Mouse (Mus musculus) A20 (cell line): ENCODE measurements at regions not wholly inside any gene's neighbourhood (a gene's known extent, or its start where the extent isn't known, plus 50 kb on each side); places are given as distances from the start of the nearest gene placed in this dataset.

Source experiments
- DNase-seq: peaks from one replicate; pipeline ENCODE4 v3.0.0-alpha.2; 2011; ENCODE audit warnings: low read depth, low spot score

DNA sequence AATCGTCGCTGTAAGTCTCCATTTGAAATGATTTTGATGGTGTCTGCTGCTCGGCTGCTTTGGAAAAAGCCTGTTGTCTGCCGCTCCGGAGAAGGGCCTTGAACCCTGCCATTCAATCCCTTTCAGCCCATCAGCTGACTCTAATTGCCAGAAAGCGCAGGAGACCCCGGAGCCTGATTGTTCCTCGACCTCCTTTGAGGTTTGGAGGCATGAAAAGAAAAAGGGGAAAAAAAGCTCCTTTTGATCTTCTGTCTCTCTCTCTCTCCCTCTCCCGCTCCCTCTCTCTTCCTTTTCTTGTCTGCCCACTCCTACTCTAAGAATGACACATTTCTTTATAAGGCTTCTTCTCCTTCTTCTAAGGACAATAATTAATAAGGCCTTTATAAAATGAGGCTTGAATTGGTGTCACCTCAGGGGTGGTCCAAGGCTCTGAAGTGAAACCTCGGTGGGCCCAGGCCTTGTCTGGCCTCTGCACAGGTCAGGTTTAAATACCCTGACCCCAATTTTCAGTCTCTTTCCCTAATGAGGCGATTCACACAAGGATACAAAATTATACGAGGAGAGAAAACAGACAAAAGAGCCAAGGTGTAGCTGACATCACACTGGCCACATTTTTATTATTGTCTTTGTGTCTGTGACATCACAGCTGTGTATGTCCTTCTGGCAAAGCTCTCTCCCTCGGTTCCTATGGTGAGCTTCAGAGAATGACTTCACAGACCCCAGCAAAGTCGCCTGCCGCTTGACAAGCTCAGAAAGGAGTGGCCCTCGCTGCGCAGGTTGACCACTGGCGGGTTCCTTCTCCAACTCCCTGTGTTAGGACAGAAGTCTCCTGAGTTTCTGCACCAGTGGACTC, 787.4 kb downstream of the Nr2f2 start:
- DNase-seq, result no peak

- no peak for DNase-seq
Observed at GRCm38 (mm10) chr7:69577754-69578153, 788.8 kb downstream of the Nr2f2 start.

DNA sequence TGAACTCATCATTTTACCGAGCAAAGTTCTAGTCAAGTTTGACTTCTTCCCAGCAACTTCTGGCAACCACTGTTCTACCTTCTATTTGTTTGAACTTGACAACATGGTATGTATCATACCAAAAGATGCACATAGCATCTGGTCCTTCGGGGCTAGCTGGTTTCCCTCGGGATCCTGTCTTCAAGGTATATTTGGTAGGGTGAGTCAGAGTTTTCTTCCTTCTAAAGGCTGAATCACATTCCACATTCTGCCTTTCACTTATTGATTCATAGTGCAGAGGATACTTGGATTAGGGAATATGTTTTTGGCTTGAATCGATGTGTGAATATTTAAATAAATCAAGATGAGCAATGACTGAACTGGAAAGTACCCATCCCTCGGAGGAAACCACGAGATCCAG, 789.9 kb downstream of the Nr2f2 start:
- DNase-seq, result no peak

DNA sequence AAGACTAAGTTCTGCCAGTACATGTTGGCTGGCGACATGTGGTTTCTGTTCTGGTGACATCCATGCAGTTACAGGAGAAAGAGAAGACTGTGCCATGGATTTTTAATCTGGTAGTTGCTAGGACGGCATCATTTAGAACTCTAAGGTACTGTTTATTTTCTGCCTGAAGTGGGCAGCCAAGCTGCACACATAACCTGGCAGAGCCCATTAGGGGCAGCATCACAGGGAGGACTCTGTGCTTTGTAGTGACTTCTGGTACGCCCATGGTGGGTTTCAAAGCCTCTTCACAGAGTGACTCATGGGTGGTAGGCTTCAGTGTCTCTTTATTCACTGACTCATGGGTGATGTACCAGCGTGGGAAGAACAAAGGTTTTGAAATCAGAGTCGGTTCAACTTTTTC, 792.8 kb downstream of the Nr2f2 start:
- no peak for DNase-seq

DNA sequence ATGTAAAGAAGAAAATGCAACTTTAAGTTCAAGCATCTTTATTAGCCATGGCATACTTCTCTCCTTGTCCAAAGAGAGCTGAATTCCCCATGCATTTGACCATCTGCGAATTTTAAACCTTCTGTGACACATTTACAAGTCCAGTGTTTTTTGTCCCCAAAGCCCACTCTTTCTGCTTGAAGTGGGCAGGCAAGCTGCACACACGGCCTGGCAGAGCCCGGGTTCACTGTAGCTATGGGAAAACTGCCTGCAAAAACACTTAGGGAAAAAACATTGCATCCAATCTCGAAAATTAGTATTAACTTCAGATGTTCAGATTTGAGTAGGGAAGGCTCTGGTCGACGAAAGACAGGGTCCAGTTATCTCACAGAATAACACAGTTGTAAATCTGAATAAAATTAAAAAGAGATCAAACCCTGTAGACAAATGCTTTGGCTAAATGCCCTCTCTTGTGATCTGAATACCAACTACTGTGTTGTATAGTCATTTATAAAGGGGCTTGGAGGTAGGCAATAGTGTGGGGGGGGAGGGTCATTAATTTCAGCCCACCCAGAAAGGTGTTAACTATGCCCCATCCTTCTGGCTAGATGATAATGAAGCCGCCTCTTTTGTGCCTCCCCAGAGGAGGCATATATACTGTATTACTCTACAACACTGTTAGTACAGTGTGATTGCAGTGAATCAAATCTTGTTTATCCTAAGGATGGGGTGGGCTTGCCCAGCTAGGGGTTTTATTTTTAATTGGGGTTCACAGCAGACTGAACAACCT, 793.7 kb downstream of the Nr2f2 start:
- no peak for DNase-seq

GRCm38 (mm10) chr7:69566949-69567348, 799.6 kb downstream of the Nr2f2 start:
- DNase-seq, result no peak

DNA sequence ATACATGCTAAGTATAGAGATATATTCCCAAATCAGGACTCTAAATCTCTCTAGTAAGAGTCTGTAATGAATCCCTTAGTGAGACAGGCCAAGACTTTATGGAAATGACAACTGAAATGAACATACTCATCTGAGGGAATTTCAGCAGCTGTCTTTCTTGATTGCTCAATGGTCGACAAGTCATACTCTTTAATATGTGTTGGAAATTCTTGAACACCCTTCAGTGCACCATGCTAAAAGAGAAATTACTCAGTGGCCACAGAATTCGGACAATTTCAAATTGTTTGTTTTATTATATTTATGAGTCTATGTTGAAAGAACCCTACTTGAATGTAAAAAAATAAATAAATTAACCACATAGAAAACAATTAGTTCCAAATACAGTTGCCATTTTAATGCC, 802.1 kb downstream of the Nr2f2 start:
- DNase-seq, result no peak

- no peak for DNase-seq
Observed at GRCm38 (mm10) chr7:69554776-69555175, 805.7 kb upstream of the Arrdc4 start.

DNA sequence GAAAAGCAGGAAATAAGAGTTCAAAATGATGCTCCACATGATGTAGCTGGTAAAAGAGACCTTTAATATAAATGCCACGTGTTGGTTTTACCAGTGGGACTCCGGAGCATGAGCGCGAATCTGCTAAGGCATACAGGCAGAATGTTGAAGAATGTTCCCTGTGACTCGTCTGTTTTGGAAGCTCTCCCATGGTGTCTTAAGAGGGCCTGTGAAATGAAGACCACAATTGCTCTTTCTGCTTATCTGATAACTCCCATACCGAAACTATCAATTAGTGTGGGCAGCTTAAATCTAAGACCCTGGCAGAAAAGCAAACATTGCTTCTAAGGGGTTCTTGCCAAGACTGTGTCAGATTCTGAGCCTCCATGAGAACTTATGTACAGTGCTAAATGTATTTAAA, 804.9 kb upstream of the Arrdc4 start:
- DNase-seq, result no peak

GRCm38 (mm10) chr7:69536072-69536471, 787.0 kb upstream of the Arrdc4 start:
- no peak for DNase-seq

- DNase-seq, result no peak
Observed at GRCm38 (mm10) chr7:69513966-69514365, 764.9 kb upstream of the Arrdc4 start.

DNA sequence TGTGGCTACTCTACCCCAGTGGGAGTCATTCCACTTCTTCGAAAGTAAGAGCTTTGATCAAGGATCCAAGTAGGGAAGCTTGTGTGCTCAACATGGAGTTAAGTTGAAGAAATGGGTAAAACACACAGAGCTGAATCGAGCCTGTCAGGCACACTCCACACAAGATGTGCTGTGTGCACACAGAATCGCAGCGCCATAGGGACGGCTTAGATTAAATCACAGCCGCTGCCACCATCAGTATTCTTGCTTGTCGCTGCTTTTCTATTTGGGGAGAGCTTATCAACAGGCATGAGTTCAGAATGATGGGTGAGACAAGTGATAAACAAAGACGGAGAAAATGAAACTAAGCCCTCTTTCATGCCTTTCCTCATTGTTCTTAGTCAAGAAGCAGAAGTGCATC, 761.3 kb upstream of the Arrdc4 start:
- no peak for DNase-seq

DNA sequence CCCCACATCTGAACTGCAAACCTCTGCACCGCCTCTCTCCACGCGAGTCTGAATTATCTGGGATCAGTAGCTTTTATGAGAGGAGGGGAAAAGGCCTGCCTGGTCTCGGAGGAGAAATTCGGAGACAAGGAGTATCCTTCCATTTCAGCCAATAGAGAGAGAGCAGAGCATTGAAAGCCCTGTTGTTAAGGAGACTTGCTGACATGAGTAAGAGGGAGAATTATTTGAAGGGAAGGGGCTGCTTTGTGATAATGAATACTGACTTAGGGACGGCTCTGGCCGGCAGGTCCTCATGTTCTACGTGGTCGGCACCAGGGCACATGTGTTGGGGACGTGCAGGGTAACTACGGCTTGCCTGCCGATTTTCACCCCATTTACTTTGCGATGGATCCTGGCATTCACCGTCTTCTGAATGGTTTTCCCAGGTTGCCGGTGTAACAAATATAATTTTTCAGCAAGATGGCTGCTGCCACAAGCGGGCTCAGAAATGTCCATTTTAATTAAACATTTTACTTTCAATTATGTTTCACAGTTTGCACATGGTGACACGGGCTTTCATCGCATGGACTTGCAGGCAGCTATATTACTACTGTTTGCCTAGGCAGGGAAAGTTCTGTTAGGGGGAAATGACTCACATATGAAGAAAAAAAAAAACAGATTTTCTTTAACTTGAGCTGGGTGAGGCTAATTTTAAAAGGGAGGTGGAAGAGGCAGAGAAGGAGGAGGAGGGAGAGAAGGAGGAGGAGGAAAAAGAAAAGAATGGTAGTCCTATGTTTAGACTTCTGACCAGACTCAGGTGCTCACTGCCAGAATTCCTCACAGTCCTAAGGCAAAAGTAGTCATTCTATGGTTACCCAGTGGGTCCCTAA, 744.3 kb upstream of the Arrdc4 start:
- DNase-seq, result no peak

DNA sequence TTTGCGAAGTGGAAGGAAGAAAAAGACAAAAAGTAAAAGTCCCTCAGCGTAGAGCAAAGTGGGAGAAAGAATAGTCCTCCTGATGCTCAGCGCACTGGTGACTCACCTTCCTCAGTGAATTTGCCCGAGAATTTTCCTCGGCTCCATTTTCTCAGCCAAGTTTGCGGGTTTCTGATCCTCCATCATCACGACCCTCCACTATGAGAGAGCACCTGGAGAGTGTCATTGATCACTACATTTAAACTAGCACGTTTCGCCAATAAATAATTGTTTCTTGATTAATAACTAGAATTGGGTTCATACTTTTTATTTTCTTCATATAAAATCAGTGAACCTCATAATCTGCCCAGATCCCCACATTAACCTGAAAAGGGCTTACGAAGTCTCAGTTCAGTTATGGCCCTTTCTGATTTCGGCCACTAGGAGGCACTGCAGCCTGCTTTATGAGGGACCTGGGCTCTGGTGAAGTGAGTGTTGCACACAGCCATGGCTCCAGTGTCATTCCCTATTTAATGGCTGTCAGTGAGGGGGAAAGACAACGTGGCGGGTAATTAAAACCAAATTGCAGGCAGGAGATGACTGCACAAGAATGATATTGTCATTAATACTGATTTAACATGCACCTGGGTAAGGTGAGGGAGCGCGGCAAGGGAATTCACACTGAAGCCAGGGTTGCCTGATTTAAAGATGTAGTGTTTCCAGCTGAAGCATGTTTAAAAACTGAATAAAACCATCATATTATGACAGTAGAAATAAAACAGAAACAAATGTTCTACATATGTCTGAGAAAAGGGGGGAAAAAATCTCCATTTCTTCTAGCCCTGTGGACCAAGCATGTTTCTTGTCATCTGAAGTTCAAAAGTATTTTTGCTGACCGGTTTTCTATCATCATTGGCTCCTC, 741.8 kb upstream of the Arrdc4 start:
- no peak for DNase-seq

- DNase-seq, result no peak
Observed at GRCm38 (mm10) chr7:69488630-69489029, 739.6 kb upstream of the Arrdc4 start.

- DNase-seq, result no peak
Observed at GRCm38 (mm10) chr7:69487111-69487510, 738.1 kb upstream of the Arrdc4 start.

- DNase-seq, result no peak
Observed at GRCm38 (mm10) chr7:69484552-69484951, 735.5 kb upstream of the Arrdc4 start.
